Mouse (Mus musculus): Measurements from ENCODE around the gene Stard13. TPM values are rescaled to one million over a fixed set of nuclear protein-coding genes. Genes with fewer than 3 reads are reported as not detected.

Gene Stard13
- polyA plus RNA-seq, 1 experiment: 4.9 TPM

DNA sequence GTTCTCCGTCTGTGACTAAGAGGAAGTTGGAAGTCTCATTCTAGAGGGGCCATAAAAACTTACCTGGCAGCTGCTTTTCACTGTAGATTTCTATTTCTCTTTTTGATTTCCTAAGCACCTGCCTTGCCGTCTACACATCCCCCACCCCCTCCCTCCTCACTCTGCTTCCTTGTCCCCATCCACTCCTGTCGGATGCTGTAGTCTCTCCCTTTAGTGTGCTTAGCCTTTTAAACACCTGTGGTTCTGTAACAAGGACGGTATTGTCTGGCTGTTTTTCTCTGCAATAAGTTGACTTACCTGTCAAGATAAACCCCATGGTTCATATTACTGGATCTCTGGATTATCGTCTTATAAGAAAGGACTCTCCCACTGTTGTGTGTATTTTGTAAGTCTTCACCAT lies 11.9 kb upstream of the Stard13 start:
- Histone ChIP-seq H3K36me3 (ENCODE audit: control insufficient read depth, insufficient read depth, low read length) (no peaks in the 10 kb centered on the region), H3K27me3 (ENCODE audit: control insufficient read depth, insufficient read depth, low read length) (no peaks in the 10 kb centered on the region), H3K27ac (ENCODE audit: insufficient read depth, low read depth, low read length) (no peak overlapping the region), H3K4me1 (ENCODE audit: control insufficient read depth, insufficient read depth, insufficient read length, low read length) (peaks cover 16% of the 10 kb centered on the region; the same call in 1 of the 2 replicates), H3K4me3 (ENCODE audit: low read depth, low read length) (no peak overlapping the region)
- WGBS: 29% methylated on average over 5 of the region's 5 CpGs
- TF ChIP-seq POLR2A (IDR thresholded peaks at IDR 0.05; ENCODE audit: low read depth, low read length) (no peak), CTCF (IDR thresholded peaks at IDR 0.05; ENCODE audit: extremely low read depth, insufficient read length, insufficient replicate concordance, low read depth, low read length) (no peak)

DNA sequence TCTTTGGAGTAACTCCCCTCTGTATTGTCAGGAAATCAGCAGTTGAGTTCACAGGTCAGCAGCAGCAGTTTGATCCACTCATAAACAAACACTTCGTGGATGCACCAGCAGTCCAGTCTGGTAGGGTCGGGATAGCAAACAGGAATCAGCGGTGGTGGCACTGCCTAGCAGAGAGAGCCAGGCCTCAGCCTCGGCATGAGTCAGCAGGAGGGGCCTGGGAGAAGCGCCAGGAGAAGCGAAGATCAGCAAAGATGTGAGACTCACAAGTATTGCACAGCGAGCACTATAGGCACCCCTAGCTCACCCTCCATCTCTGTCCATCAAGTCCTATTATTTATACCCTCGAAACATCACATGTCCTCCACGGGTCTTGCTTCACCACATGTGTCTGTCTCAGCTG lies 5.1 kb upstream of the Stard13 start:
- Histone ChIP-seq H3K4me3 (ENCODE audit: low read depth, low read length) (no peak overlapping the region), H3K36me3 (ENCODE audit: control insufficient read depth, insufficient read depth, low read length) (no peaks in the 10 kb centered on the region), H3K27ac (ENCODE audit: insufficient read depth, low read depth, low read length) (no peak overlapping the region), H3K4me1 (ENCODE audit: control insufficient read depth, insufficient read depth, insufficient read length, low read length) (no peaks in the 10 kb centered on the region), H3K27me3 (ENCODE audit: control insufficient read depth, insufficient read depth, low read length) (no peaks in the 10 kb centered on the region)
- no peak for TF ChIP-seq CTCF (IDR thresholded peaks at IDR 0.05; ENCODE audit: extremely low read depth, insufficient read length, insufficient replicate concordance, low read depth, low read length)
- no peak for TF ChIP-seq POLR2A (IDR thresholded peaks at IDR 0.05; ENCODE audit: low read depth, low read length)
- 69% methylated on average over 9 of the region's 9 CpGs for WGBS

DNA sequence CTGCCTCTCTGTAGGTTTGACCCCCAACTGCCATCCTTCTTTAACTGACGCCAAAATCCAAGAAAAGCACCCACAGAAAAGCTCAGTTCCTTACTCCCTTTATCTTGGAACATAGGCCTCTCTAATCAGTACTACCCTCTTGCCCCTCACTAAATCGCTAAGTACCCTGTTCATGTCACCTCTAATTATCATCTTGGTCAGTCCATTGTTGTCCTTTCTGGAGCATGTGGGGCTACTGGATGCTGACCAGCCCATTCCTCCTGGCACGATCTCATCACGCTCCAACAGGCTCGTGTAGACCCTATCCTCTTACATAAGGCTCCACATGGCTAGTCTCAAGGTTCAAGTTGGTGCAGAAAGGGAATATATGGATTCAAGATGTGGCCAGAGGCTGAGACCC lies 2.8 kb upstream of the Stard13 start:
- WGBS: 91% methylated on average over 5 of the region's 5 CpGs
- Histone ChIP-seq H3K4me3 (ENCODE audit: low read depth, low read length) (no peak overlapping the region), H3K36me3 (ENCODE audit: control insufficient read depth, insufficient read depth, low read length) (no peaks in the 10 kb centered on the region), H3K4me1 (ENCODE audit: control insufficient read depth, insufficient read depth, insufficient read length, low read length) (peaks cover 4% of the 10 kb centered on the region), H3K27me3 (ENCODE audit: control insufficient read depth, insufficient read depth, low read length) (no peaks in the 10 kb centered on the region), H3K27ac (ENCODE audit: insufficient read depth, low read depth, low read length) (no peak overlapping the region)
- TF ChIP-seq CTCF (IDR thresholded peaks at IDR 0.05; ENCODE audit: extremely low read depth, insufficient read length, insufficient replicate concordance, low read depth, low read length): no peak
- TF ChIP-seq POLR2A (IDR thresholded peaks at IDR 0.05; ENCODE audit: low read depth, low read length): no peak

DNA sequence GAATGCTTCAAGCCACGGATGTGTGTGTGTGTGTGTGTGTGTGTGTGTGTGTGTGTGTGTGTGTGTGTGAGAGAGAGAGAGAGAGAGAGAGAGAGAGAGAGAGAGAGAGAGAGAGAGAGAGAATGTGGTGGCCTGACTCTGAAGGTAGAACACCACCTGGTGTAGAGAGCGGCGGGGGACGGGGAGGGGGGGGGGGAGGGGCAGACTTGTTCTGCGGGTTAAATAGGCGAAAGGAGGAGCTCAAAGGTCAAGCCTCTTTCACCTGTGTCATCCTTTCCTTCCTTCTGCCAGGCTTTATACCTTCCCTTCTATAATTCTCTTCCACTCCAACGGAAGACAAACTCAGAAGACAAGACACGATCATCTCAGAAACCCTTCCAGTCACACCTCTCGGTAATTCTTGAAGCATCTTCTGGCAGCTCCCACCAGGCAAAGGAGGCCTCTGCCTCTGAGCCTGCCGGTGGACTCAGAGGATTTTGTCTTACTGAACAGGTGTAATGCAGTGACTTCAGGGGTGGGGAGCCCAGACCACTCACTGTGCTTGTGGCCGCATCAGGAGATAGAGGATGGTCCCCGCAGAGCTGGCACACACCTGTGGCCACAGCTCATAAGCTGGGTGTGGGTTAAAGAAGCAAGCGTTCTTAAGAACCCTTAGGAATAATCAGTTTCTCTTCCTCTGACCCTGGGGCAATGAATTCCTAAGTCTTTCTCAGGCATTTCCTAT lies 898 bp downstream of the Stard13 start:
- WGBS: 10% methylated on average over 10 of the region's 13 CpGs
- TF ChIP-seq CTCF (IDR thresholded peaks at IDR 0.05; ENCODE audit: extremely low read depth, insufficient read length, insufficient replicate concordance, low read depth, low read length): no peak
- TF ChIP-seq POLR2A (IDR thresholded peaks at IDR 0.05; ENCODE audit: low read depth, low read length): no peak

DNA sequence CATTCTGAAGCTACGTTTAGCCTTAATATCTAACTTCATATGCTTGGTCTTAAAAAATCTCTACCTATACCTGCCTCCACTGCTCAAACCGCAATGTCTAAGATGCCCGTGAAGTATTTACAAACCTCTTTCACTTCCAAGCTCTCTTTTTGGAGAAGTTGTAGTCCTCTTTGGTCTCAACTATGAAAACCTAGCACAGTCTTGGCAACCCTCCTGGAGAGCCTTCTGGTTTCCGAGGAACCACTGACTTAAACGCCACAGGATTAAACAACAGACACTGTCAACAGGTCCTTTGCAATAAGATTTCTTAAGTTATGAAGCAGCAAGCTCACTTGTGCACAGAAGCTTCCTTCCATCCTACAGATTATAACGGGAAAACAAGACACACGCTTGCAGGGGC lies 1.8 kb downstream of the Stard13 start:
- no peaks in the 10 kb centered on the region for H3K27me3 ChIP-seq (ENCODE audit: control insufficient read depth, insufficient read depth, low read length)
- H3K27ac ChIP-seq (ENCODE audit: insufficient read depth, low read depth, low read length): no peak overlapping the region
- no peak overlapping the region for H3K4me3 ChIP-seq (ENCODE audit: low read depth, low read length)
- TF ChIP-seq CTCF (IDR thresholded peaks at IDR 0.05; ENCODE audit: extremely low read depth, insufficient read length, insufficient replicate concordance, low read depth, low read length): no peak
- TF ChIP-seq POLR2A (IDR thresholded peaks at IDR 0.05; ENCODE audit: low read depth, low read length): no peak
- 58% methylated on average over 7 of the region's 7 CpGs for WGBS
- no peaks in the 10 kb centered on the region for H3K36me3 ChIP-seq (ENCODE audit: control insufficient read depth, insufficient read depth, low read length)
- H3K4me1 ChIP-seq (ENCODE audit: control insufficient read depth, insufficient read depth, insufficient read length, low read length): peaks cover 4% of the 10 kb centered on the region

More for the DNA sequence above, 898 bp downstream of the Stard13 start:
- H3K36me3 ChIP-seq (ENCODE audit: control insufficient read depth, insufficient read depth, low read length): no peaks in the 10 kb centered on the region
- H3K27me3 ChIP-seq (ENCODE audit: control insufficient read depth, insufficient read depth, low read length): no peaks in the 10 kb centered on the region
- peak overlapping the region; percentile 36 for H3K27ac ChIP-seq (ENCODE audit: insufficient read depth, low read depth, low read length)
- peaks cover 4% of the 10 kb centered on the region for H3K4me1 ChIP-seq (ENCODE audit: control insufficient read depth, insufficient read depth, insufficient read length, low read length)
- H3K4me3 ChIP-seq (ENCODE audit: low read depth, low read length): peak overlapping the region; percentile 70

DNA sequence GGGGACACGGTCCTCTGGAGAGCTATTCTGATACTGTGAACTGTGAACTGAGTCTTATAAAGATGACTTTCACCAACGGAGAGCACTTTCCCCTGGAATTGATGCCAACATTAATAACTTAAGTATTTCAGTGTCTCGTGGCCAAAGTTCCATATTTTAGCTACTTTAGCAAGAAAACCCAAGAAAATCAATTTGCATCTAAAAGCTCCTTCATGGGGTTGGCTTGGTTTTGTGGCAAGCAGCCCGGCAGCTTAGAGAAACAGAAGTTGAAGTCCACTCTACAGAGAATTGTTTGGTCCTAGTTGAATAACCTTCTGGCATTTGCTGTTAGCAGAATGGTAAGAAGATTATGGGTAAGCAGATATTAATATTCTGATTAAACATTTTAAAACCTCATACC lies 2.2 kb downstream of the Stard13 start:
- H3K4me3 ChIP-seq (ENCODE audit: low read depth, low read length): no peak overlapping the region
- 46% methylated on average over 4 of the region's 4 CpGs for WGBS
- TF ChIP-seq POLR2A (IDR thresholded peaks at IDR 0.05; ENCODE audit: low read depth, low read length) (no peak), CTCF (IDR thresholded peaks at IDR 0.05; ENCODE audit: extremely low read depth, insufficient read length, insufficient replicate concordance, low read depth, low read length) (no peak)
- peaks cover 4% of the 10 kb centered on the region for H3K4me1 ChIP-seq (ENCODE audit: control insufficient read depth, insufficient read depth, insufficient read length, low read length)
- H3K36me3 ChIP-seq (ENCODE audit: control insufficient read depth, insufficient read depth, low read length): no peaks in the 10 kb centered on the region
- H3K27ac ChIP-seq (ENCODE audit: insufficient read depth, low read depth, low read length): no peak overlapping the region
- H3K27me3 ChIP-seq (ENCODE audit: control insufficient read depth, insufficient read depth, low read length): no peaks in the 10 kb centered on the region

DNA sequence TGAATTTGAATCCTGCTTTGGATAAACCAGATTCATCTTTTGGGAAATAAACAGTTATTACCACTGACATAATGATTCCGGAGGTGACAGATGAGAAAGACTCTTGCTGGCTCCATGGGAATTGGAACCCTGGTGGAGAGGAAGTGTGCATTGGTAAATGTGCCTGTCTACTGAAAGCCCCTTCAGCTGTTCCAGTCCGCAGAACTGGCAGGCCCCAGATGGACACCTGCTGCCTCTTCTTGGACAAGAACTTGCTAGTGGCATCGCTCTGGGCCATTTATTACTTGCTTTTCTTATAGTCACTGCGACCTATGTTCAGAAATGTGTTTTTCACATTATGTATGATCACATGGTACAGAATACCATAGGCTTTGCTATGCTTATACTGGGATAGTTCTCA lies 3.2 kb downstream of the Stard13 start:
- 94% methylated on average over 4 of the region's 4 CpGs for WGBS
- H3K27me3 ChIP-seq (ENCODE audit: control insufficient read depth, insufficient read depth, low read length): no peaks in the 10 kb centered on the region
- H3K4me1 ChIP-seq (ENCODE audit: control insufficient read depth, insufficient read depth, insufficient read length, low read length): peaks cover 4% of the 10 kb centered on the region
- no peak overlapping the region for H3K4me3 ChIP-seq (ENCODE audit: low read depth, low read length)
- H3K27ac ChIP-seq (ENCODE audit: insufficient read depth, low read depth, low read length): no peak overlapping the region
- H3K36me3 ChIP-seq (ENCODE audit: control insufficient read depth, insufficient read depth, low read length): no peaks in the 10 kb centered on the region
- no peak for TF ChIP-seq CTCF (IDR thresholded peaks at IDR 0.05; ENCODE audit: extremely low read depth, insufficient read length, insufficient replicate concordance, low read depth, low read length)
- no peak for TF ChIP-seq POLR2A (IDR thresholded peaks at IDR 0.05; ENCODE audit: low read depth, low read length)
